Mouse (Mus musculus) liver, embryonic 16.5 days (tissue): ENCODE measurements around the gene Rbck1. TPM values are rescaled to one million over a fixed set of nuclear protein-coding genes. Genes with fewer than 3 reads are reported as not detected.
A peak's percentile ranks its signal among the peaks of the same experiment; 100 is the strongest.
"Not testable (repeated sequence)": the region's sequence is repeated elsewhere in the genome, so short reads cannot be mapped to it uniquely, and the experiment has no call there.

Experiments used
- ATAC-seq: fragments of 200-750 bp; cut with Nextera tagmentation; 2 replicates; pipeline ENCODE4 v1.8.0; 2017; ENCODE audit warnings: low read depth, mild to moderate bottlenecking, moderate number of reproducible peaks, moderate library complexity
- H3K27ac ChIP-seq: fragments of 300-500 bp; sonication (generic); 2 replicates; pipeline ENCODE4 v1.5.1; 2014; ENCODE audit warnings: mild to moderate bottlenecking, low read length
- H3K27me3 ChIP-seq: fragments of 300-500 bp; sonication (generic); 2 replicates; pipeline ENCODE4 v1.6.1; 2014; ENCODE audit warnings: low read depth, low read length, mixed read lengths; ENCODE audit not compliant: control insufficient read depth, insufficient read depth
- H3K36me3 ChIP-seq: fragments of 300-500 bp; sonication (generic); 2 replicates; pipeline ENCODE4 v1.6.1; 2014; ENCODE audit warnings: mild to moderate bottlenecking; ENCODE audit not compliant: control insufficient read depth, insufficient read depth
- H3K4me1 ChIP-seq: fragments of 300-500 bp; sonication (generic); 2 replicates; pipeline ENCODE4 v1.6.1; 2014; ENCODE audit warnings: low read depth, low read length, mixed read lengths; ENCODE audit not compliant: control insufficient read depth
- H3K4me2 ChIP-seq: fragments of 300-500 bp; sonication (generic); 2 replicates; pipeline ENCODE4 v1.6.1; 2014; ENCODE audit warnings: low read depth, low read length, mixed read lengths
- H3K4me3 ChIP-seq: fragments of 300-500 bp; sonication (generic); 2 replicates; pipeline ENCODE4 v1.5.1; 2014; ENCODE audit warnings: low read depth, mild to moderate bottlenecking, low read length
- H3K9ac ChIP-seq: fragments of 300-500 bp; sonication (generic); 2 replicates; pipeline ENCODE4 v1.6.1; 2014; ENCODE audit warnings: low read depth, low read length
- H3K9me3 ChIP-seq: fragments of 300-500 bp; sonication (generic); replicated peaks from 2 replicates; pipeline ENCODE4 v1.6.1; 2016; ENCODE audit warnings: low read length; ENCODE audit not compliant: control insufficient read depth
- WGBS: fragments of 180-500 bp; shearing (Covaris S2); extraction: QIAGEN DNeasy Blood & Tissue Kit; methylation state at CpG from one replicate; pipeline ENCODE4 v1.1.7; 2014; ENCODE audit not compliant: insufficient replicate concordance; 5-methylcytosine and 5-hydroxymethylcytosine counted together
- polyA plus RNA-seq: library from polyadenylated mRNA; unstranded; fragments of >200 nt; fragmentation: Nextera tagmentation; extraction: Ambion mirVana; gene quantifications from 2 replicates; pipeline ENCODE4 v1.2.1, GENCODE M21; 2015

The Rbck1 gene
- polyA plus RNA-seq, 1 experiment from 2014 or later, result 40.2 TPM

- Histone ChIP-seq H3K9me3 (0 out of 2 replicates have a peak, but pooled peaks cover 2% of the 10 kb centered on the region), H3K4me3 (0 out of 2 replicates have a peak overlapping the region, but pooled peaks have one; percentile 10), H3K4me1 (peaks cover 9% of the 10 kb centered on the region), H3K27ac (no peak overlapping the region), H3K9ac (no peak overlapping the region), H3K4me2 (peak overlapping the region; percentile 32), H3K36me3 (no peaks in the 10 kb centered on the region), H3K27me3 (no peaks in the 10 kb centered on the region)
- WGBS, result 8% methylated on average over 17 of the region's 17 CpGs
- ATAC-seq, result peak; percentile 72
Measured at GRCm38 (mm10) chr2:152363245-152364147, 31.0 kb upstream of the Rbck1 start.

- no peaks in the 10 kb centered on the region for H3K36me3 ChIP-seq
- ATAC-seq, result no peak
- 0 out of 2 replicates have a peak, but pooled peaks cover 2% of the 10 kb centered on the region for H3K9me3 ChIP-seq
- H3K4me3 ChIP-seq, result no peak overlapping the region
- peaks cover 9% of the 10 kb centered on the region for H3K4me1 ChIP-seq
- WGBS, result 73% methylated on average over 8 of the region's 8 CpGs
- H3K9ac ChIP-seq, result no peak overlapping the region
- no peak overlapping the region for H3K4me2 ChIP-seq
- H3K27ac ChIP-seq, result no peak overlapping the region
- H3K27me3 ChIP-seq, result no peaks in the 10 kb centered on the region
Measured at GRCm38 (mm10) chr2:152361193-152361592, 28.7 kb upstream of the Rbck1 start.

- ATAC-seq, result peak; percentile 36
- Histone ChIP-seq H3K4me1 (peaks cover 9% of the 10 kb centered on the region), H3K36me3 (no peaks in the 10 kb centered on the region), H3K27me3 (no peaks in the 10 kb centered on the region), H3K9me3 (0 out of 2 replicates have a peak, but pooled peaks cover 2% of the 10 kb centered on the region), H3K4me3 (no peak overlapping the region), H3K9ac (no peak overlapping the region), H3K27ac (no peak overlapping the region), H3K4me2 (no peak overlapping the region)
- 18% methylated on average over 7 of the region's 7 CpGs for WGBS
Measured at GRCm38 (mm10) chr2:152360271-152360775, 27.9 kb upstream of the Rbck1 start.

GRCm38 (mm10) chr2:152359616-152360015, 27.2 kb upstream of the Rbck1 start:
- H3K27ac ChIP-seq, result no peak overlapping the region
- no peaks in the 10 kb centered on the region for H3K27me3 ChIP-seq
- peaks cover 9% of the 10 kb centered on the region for H3K4me1 ChIP-seq

GRCm38 (mm10) chr2:152358977-152359376, 26.5 kb upstream of the Rbck1 start:
- WGBS, result 69% methylated on average over 5 of the region's 5 CpGs
- H3K9me3 ChIP-seq, H3K4me1 ChIP-seq, ATAC-seq, H3K9ac ChIP-seq, H3K4me2 ChIP-seq, H3K27ac ChIP-seq, H3K4me3 ChIP-seq, H3K27me3 ChIP-seq, H3K36me3 ChIP-seq: not testable (repeated sequence)

More at GRCm38 (mm10) chr2:152359616-152360015, 27.2 kb upstream of the Rbck1 start:
- no peak; the same call in 1 of the 2 replicates for ATAC-seq
- Histone ChIP-seq H3K9me3 (0 out of 2 replicates have a peak, but pooled peaks cover 2% of the 10 kb centered on the region), H3K4me2 (no peak overlapping the region), H3K9ac (no peak overlapping the region), H3K36me3 (no peaks in the 10 kb centered on the region), H3K4me3 (no peak overlapping the region)
- 37% methylated on average over 5 of the region's 5 CpGs for WGBS

- WGBS, result 79% methylated on average over 3 of the region's 3 CpGs
- Histone ChIP-seq H3K36me3 (no peaks in the 10 kb centered on the region), H3K4me1 (peaks cover 4% of the 10 kb centered on the region; the same call in 1 of the 2 replicates), H3K4me3 (no peak overlapping the region), H3K4me2 (no peak overlapping the region), H3K9me3 (0 out of 2 replicates have a peak, but pooled peaks cover 2% of the 10 kb centered on the region), H3K27ac (no peak overlapping the region), H3K9ac (no peak overlapping the region), H3K27me3 (no peaks in the 10 kb centered on the region)
- ATAC-seq, result no peak
Measured at GRCm38 (mm10) chr2:152357254-152357653, 24.8 kb upstream of the Rbck1 start.

GRCm38 (mm10) chr2:152349842-152350540, 17.5 kb upstream of the Rbck1 start:
- Histone ChIP-seq H3K36me3 (no peaks in the 10 kb centered on the region), H3K4me1 (peaks cover 29% of the 10 kb centered on the region), H3K9me3 (no peaks in the 10 kb centered on the region), H3K4me2 (no peak overlapping the region), H3K27me3 (no peaks in the 10 kb centered on the region), H3K9ac (no peak overlapping the region), H3K27ac (no peak overlapping the region), H3K4me3 (no peak overlapping the region)
- WGBS, result 66% methylated on average over 8 of the region's 8 CpGs
- no peak for ATAC-seq

- H3K4me1 ChIP-seq, result peaks cover 35% of the 10 kb centered on the region
- no peaks in the 10 kb centered on the region for H3K27me3 ChIP-seq
- no peaks in the 10 kb centered on the region for H3K9me3 ChIP-seq
- H3K36me3 ChIP-seq, result no peaks in the 10 kb centered on the region
- no peak for ATAC-seq
- H3K4me3 ChIP-seq, result no peak overlapping the region
- H3K4me2 ChIP-seq, result no peak overlapping the region
- WGBS, result 65% methylated on average over 6 of the region's 6 CpGs
- no peak overlapping the region for H3K9ac ChIP-seq
- H3K27ac ChIP-seq, result no peak overlapping the region
Measured at GRCm38 (mm10) chr2:152349205-152349604, 16.8 kb upstream of the Rbck1 start.
